Mouse (Mus musculus) heart, postnatal 25 days (tissue): ENCODE data around the gene Usp19. TPM values are rescaled to one million over a fixed set of nuclear protein-coding genes. Genes with fewer than 3 reads are reported as not detected.

ENCODE experiments used
- DNase-seq: peaks from one replicate; pipeline ENCODE4 v3.0.0; 2022; ENCODE audit warnings: low spot score
- intact Hi-C: fragments of 180-260 bp; cut with DNase I; formaldehyde crosslinking; loops from one replicate; pipeline ENCODE4 v1.15.1; 2025
- total RNA-seq, 2 experiments: library from RNA; stranded (reverse); gene quantifications; 2 replicates each; pipeline ENCODE4 v1.2.3; 2021

Gene Usp19
- total RNA-seq, 2 experiments from 2014 or later, result 78.7 to 93.7 TPM

- intact Hi-C loops, result no loop called here
- DNase-seq, result no peak
Measured at GRCm38 (mm10) chr9:108546875-108547274, 56.5 kb downstream of the Usp19 start.

Other genes with a start within 250 kb of the Usp19 start
- gene Dag1, start 226.6 kb upstream of the Usp19 start, total RNA-seq, result 100 to 1,000 TPM; 328 to 348 TPM
- 10 to 100 TPM; 20.3 to 24.2 TPM for gene Nicn1, start 200.2 kb upstream of the Usp19 start, total RNA-seq
- 1 to 10 TPM; 4.9 to 6.6 TPM for gene Amt, start 193.7 kb upstream of the Usp19 start, total RNA-seq
- 100 to 1,000 TPM; 225 to 248 TPM for gene Rhoa, start 184.5 kb upstream of the Usp19 start, total RNA-seq
- gene Tcta, start 184.4 kb upstream of the Usp19 start, total RNA-seq, result 10 to 100 TPM; 39.2 to 47.2 TPM
- 100 to 1,000 TPM; 108 to 130 TPM for gene Gpx1, start 151.7 kb upstream of the Usp19 start, total RNA-seq
- gene Usp4, start 142.7 kb upstream of the Usp19 start, total RNA-seq, result 10 to 100 TPM; 71.1 to 71.4 TPM
- gene 1700102P08Rik, start 97.8 kb upstream of the Usp19 start, total RNA-seq, result under 1 TPM; 0.73 to 0.78 TPM
- not detected for gene Ccdc36, start 62.1 kb upstream of the Usp19 start, total RNA-seq
- not detected for gene BC048562, start 54.1 kb upstream of the Usp19 start, total RNA-seq
- 10 to 100 TPM; 25.8 to 26.4 TPM for gene Ccdc71, start 30.1 kb upstream of the Usp19 start, total RNA-seq
- gene Klhdc8b, start 29.0 kb upstream of the Usp19 start, total RNA-seq, result 10 to 100 TPM in 1 of 2 experiments, 1 to 10 TPM in 1; 9.5 to 10.1 TPM
- 100 to 1,000 TPM; 354 to 360 TPM for gene Lamb2, start 10.9 kb upstream of the Usp19 start, total RNA-seq
- gene Qars, start 17.1 kb downstream of the Usp19 start, total RNA-seq, result 10 to 100 TPM; 74.2 to 74.3 TPM
- 10 to 100 TPM; 61.6 to 65.7 TPM for gene Qrich1, start 26.2 kb downstream of the Usp19 start, total RNA-seq
- gene Impdh2, start 69.7 kb downstream of the Usp19 start, total RNA-seq, result 10 to 100 TPM; 47.5 to 47.6 TPM
- 10 to 100 TPM; 70.6 to 77.9 TPM for gene Ndufaf3, start 76.8 kb downstream of the Usp19 start, total RNA-seq
- gene Dalrd3, start 79.3 kb downstream of the Usp19 start, total RNA-seq, result 10 to 100 TPM; 21.0 to 21.3 TPM
- 10 to 100 TPM; 14.3 to 16.1 TPM for gene Wdr6, start 88.1 kb downstream of the Usp19 start, total RNA-seq
- 10 to 100 TPM; 14.5 to 18.5 TPM for gene P4htm, start 107.1 kb downstream of the Usp19 start, total RNA-seq
- 10 to 100 TPM; 41.3 to 42.2 TPM for gene Arih2, start 158.8 kb downstream of the Usp19 start, total RNA-seq
- 100 to 1,000 TPM; 192 to 211 TPM for gene Slc25a20, start 171.5 kb downstream of the Usp19 start, total RNA-seq
- gene Prkar2a, start 198.7 kb downstream of the Usp19 start, total RNA-seq, result 10 to 100 TPM; 80.3 to 81.8 TPM